Mouse (Mus musculus): Measurements from ENCODE around the gene Dlg2. TPM values are rescaled to one million over a fixed set of nuclear protein-coding genes. Genes with fewer than 3 reads are reported as not detected.

The Dlg2 gene
- polyA plus RNA-seq, 1 experiment = 0.01 TPM

GRCm38 (mm10) chr7:92150768-92151167 is 1674.3 kb downstream of the Dlg2 start:
- H3K79me3 ChIP-seq (ENCODE audit: low read depth) = no peaks in the 10 kb centered on the region
- H3K36me3 ChIP-seq (ENCODE audit: control insufficient read depth, insufficient read depth) = no peaks in the 10 kb centered on the region
- H3ac ChIP-seq (ENCODE audit: control insufficient read depth, insufficient read length, low read depth) = no peak overlapping the region
- no peak overlapping the region for H3K4me3 ChIP-seq (ENCODE audit: insufficient read depth, poor library complexity, severe bottlenecking)
- H3K79me2 ChIP-seq (ENCODE audit: control insufficient read depth, insufficient read depth) = no peaks in the 10 kb centered on the region
- TF ChIP-seq MYOD1 (IDR thresholded peaks at IDR 0.05; ENCODE audit: control insufficient read depth, insufficient read length, low read depth) (no peak), USF1 (IDR thresholded peaks at IDR 0.05; ENCODE audit: low read depth) (no peak), MAX (IDR thresholded peaks at IDR 0.05) (no peak), CTCF (IDR thresholded peaks at IDR 0.05; ENCODE audit: control insufficient read depth, insufficient read depth, insufficient read length) (no peak), FOSL1 (IDR thresholded peaks at IDR 0.05; ENCODE audit: insufficient read depth, low read length, poor library complexity, severe bottlenecking) (no peak), MYOG (IDR thresholded peaks at IDR 0.05; ENCODE audit: control insufficient read depth, extremely low read depth, insufficient read length) (no peak), CEBPB (IDR thresholded peaks at IDR 0.05; ENCODE audit: low read depth) (no peak)
- H3K27me3 ChIP-seq (ENCODE audit: control insufficient read depth, insufficient read depth, insufficient read length) = no peaks in the 10 kb centered on the region

GRCm38 (mm10) chr7:92154603-92155002 is 1678.1 kb downstream of the Dlg2 start:
- Histone ChIP-seq H3ac (ENCODE audit: control insufficient read depth, insufficient read length, low read depth) (no peak overlapping the region), H3K36me3 (ENCODE audit: control insufficient read depth, insufficient read depth) (no peaks in the 10 kb centered on the region), H3K4me3 (ENCODE audit: insufficient read depth, poor library complexity, severe bottlenecking) (no peak overlapping the region), H3K27me3 (ENCODE audit: control insufficient read depth, insufficient read depth, insufficient read length) (no peaks in the 10 kb centered on the region), H3K79me2 (ENCODE audit: control insufficient read depth, insufficient read depth) (no peaks in the 10 kb centered on the region), H3K79me3 (ENCODE audit: low read depth) (no peaks in the 10 kb centered on the region)
- no peak for TF ChIP-seq MYOD1 (IDR thresholded peaks at IDR 0.05; ENCODE audit: control insufficient read depth, insufficient read length, low read depth)
- TF ChIP-seq MYOG (IDR thresholded peaks at IDR 0.05; ENCODE audit: control insufficient read depth, extremely low read depth, insufficient read length) = no peak
- no peak for TF ChIP-seq USF1 (IDR thresholded peaks at IDR 0.05; ENCODE audit: low read depth)
- TF ChIP-seq MAX (IDR thresholded peaks at IDR 0.05) = no peak
- TF ChIP-seq FOSL1 (IDR thresholded peaks at IDR 0.05; ENCODE audit: insufficient read depth, low read length, poor library complexity, severe bottlenecking) = no peak
- no peak for TF ChIP-seq CTCF (IDR thresholded peaks at IDR 0.05; ENCODE audit: control insufficient read depth, insufficient read depth, insufficient read length)
- no peak for TF ChIP-seq CEBPB (IDR thresholded peaks at IDR 0.05; ENCODE audit: low read depth)

- H3K36me3 ChIP-seq (ENCODE audit: control insufficient read depth, insufficient read depth) = no peaks in the 10 kb centered on the region
- H3ac ChIP-seq (ENCODE audit: control insufficient read depth, insufficient read length, low read depth) = no peak overlapping the region
- H3K4me3 ChIP-seq (ENCODE audit: insufficient read depth, poor library complexity, severe bottlenecking) = no peak overlapping the region
- H3K79me2 ChIP-seq (ENCODE audit: control insufficient read depth, insufficient read depth) = no peaks in the 10 kb centered on the region
- H3K27me3 ChIP-seq (ENCODE audit: control insufficient read depth, insufficient read depth, insufficient read length) = no peaks in the 10 kb centered on the region
- H3K79me3 ChIP-seq (ENCODE audit: low read depth) = no peaks in the 10 kb centered on the region
- no peak for TF ChIP-seq MYOG (IDR thresholded peaks at IDR 0.05; ENCODE audit: control insufficient read depth, extremely low read depth, insufficient read length)
- no peak for TF ChIP-seq MYOD1 (IDR thresholded peaks at IDR 0.05; ENCODE audit: control insufficient read depth, insufficient read length, low read depth)
- TF ChIP-seq MAX (IDR thresholded peaks at IDR 0.05) = no peak
- TF ChIP-seq FOSL1 (IDR thresholded peaks at IDR 0.05; ENCODE audit: insufficient read depth, low read length, poor library complexity, severe bottlenecking) = no peak
- no peak for TF ChIP-seq USF1 (IDR thresholded peaks at IDR 0.05; ENCODE audit: low read depth)
- no peak for TF ChIP-seq CEBPB (IDR thresholded peaks at IDR 0.05; ENCODE audit: low read depth)
- no peak for TF ChIP-seq CTCF (IDR thresholded peaks at IDR 0.05; ENCODE audit: control insufficient read depth, insufficient read depth, insufficient read length)
Measured at GRCm38 (mm10) chr7:92163150-92163549, 1686.7 kb downstream of the Dlg2 start.

GRCm38 (mm10) chr7:92164316-92164715 is 1687.8 kb downstream of the Dlg2 start:
- H3ac ChIP-seq (ENCODE audit: control insufficient read depth, insufficient read length, low read depth) = no peak overlapping the region
- no peak overlapping the region for H3K4me3 ChIP-seq (ENCODE audit: insufficient read depth, poor library complexity, severe bottlenecking)
- TF ChIP-seq CTCF (IDR thresholded peaks at IDR 0.05; ENCODE audit: control insufficient read depth, insufficient read depth, insufficient read length) = no peak
- no peak for TF ChIP-seq MYOD1 (IDR thresholded peaks at IDR 0.05; ENCODE audit: control insufficient read depth, insufficient read length, low read depth)
- no peak for TF ChIP-seq USF1 (IDR thresholded peaks at IDR 0.05; ENCODE audit: low read depth)
- TF ChIP-seq FOSL1 (IDR thresholded peaks at IDR 0.05; ENCODE audit: insufficient read depth, low read length, poor library complexity, severe bottlenecking) = no peak
- no peak for TF ChIP-seq MAX (IDR thresholded peaks at IDR 0.05)
- no peak for TF ChIP-seq MYOG (IDR thresholded peaks at IDR 0.05; ENCODE audit: control insufficient read depth, extremely low read depth, insufficient read length)
- TF ChIP-seq CEBPB (IDR thresholded peaks at IDR 0.05; ENCODE audit: low read depth) = no peak
- no peaks in the 10 kb centered on the region for H3K79me3 ChIP-seq (ENCODE audit: low read depth)
- no peaks in the 10 kb centered on the region for H3K27me3 ChIP-seq (ENCODE audit: control insufficient read depth, insufficient read depth, insufficient read length)
- H3K36me3 ChIP-seq (ENCODE audit: control insufficient read depth, insufficient read depth) = no peaks in the 10 kb centered on the region
- H3K79me2 ChIP-seq (ENCODE audit: control insufficient read depth, insufficient read depth) = no peaks in the 10 kb centered on the region

- H3K36me3 ChIP-seq (ENCODE audit: control insufficient read depth, insufficient read depth) = no peaks in the 10 kb centered on the region
- H3K79me3 ChIP-seq (ENCODE audit: low read depth) = no peaks in the 10 kb centered on the region
- TF ChIP-seq MAX (IDR thresholded peaks at IDR 0.05) = no peak
- TF ChIP-seq USF1 (IDR thresholded peaks at IDR 0.05; ENCODE audit: low read depth) = no peak
- no peak for TF ChIP-seq CTCF (IDR thresholded peaks at IDR 0.05; ENCODE audit: control insufficient read depth, insufficient read depth, insufficient read length)
- no peak for TF ChIP-seq MYOD1 (IDR thresholded peaks at IDR 0.05; ENCODE audit: control insufficient read depth, insufficient read length, low read depth)
- no peak for TF ChIP-seq FOSL1 (IDR thresholded peaks at IDR 0.05; ENCODE audit: insufficient read depth, low read length, poor library complexity, severe bottlenecking)
- no peak for TF ChIP-seq MYOG (IDR thresholded peaks at IDR 0.05; ENCODE audit: control insufficient read depth, extremely low read depth, insufficient read length)
- TF ChIP-seq CEBPB (IDR thresholded peaks at IDR 0.05; ENCODE audit: low read depth) = no peak
- H3K79me2 ChIP-seq (ENCODE audit: control insufficient read depth, insufficient read depth) = no peaks in the 10 kb centered on the region
- H3K27me3 ChIP-seq (ENCODE audit: control insufficient read depth, insufficient read depth, insufficient read length) = no peaks in the 10 kb centered on the region
- no peak overlapping the region for H3ac ChIP-seq (ENCODE audit: control insufficient read depth, insufficient read length, low read depth)
- H3K4me3 ChIP-seq (ENCODE audit: insufficient read depth, poor library complexity, severe bottlenecking) = no peak overlapping the region
Measured at GRCm38 (mm10) chr7:92164875-92165518, 1688.5 kb downstream of the Dlg2 start.

Measured in C2C12 (cell line).